Mouse (Mus musculus) liver, adult (tissue): ENCODE results near the gene Saysd1.

Experiments
- GATA4 ChIP-seq: IDR thresholded peaks from 2 replicates; pipeline ENCODE4 v1.6.1; 2014; ENCODE audit warnings: mild to moderate bottlenecking, low read length; ENCODE audit not compliant: insufficient replicate concordance

Gene Saysd1

GRCm38 (mm10) chr14:20172509-20172908 is 34.2 kb upstream of the Saysd1 start:
- TF ChIP-seq GATA4: no peak

GRCm38 (mm10) chr14:20171840-20172239 is 33.5 kb upstream of the Saysd1 start:
- no peak for TF ChIP-seq GATA4

GRCm38 (mm10) chr14:20169251-20169650 is 30.9 kb upstream of the Saysd1 start:
- no peak for TF ChIP-seq GATA4

- no peak for TF ChIP-seq GATA4
Observed at GRCm38 (mm10) chr14:20168478-20168877, 30.1 kb upstream of the Saysd1 start.

GRCm38 (mm10) chr14:20168054-20168453 is 29.7 kb upstream of the Saysd1 start:
- no peak for TF ChIP-seq GATA4

- TF ChIP-seq GATA4: no peak
Observed at GRCm38 (mm10) chr14:20165413-20165812, 27.1 kb upstream of the Saysd1 start.

- no peak for TF ChIP-seq GATA4
Observed at GRCm38 (mm10) chr14:20164438-20164837, 26.1 kb upstream of the Saysd1 start.

- peak; percentile 70; the same call in 1 of the 2 replicates for TF ChIP-seq GATA4
Observed at GRCm38 (mm10) chr14:20162686-20163085, 24.4 kb upstream of the Saysd1 start.

- no peak for TF ChIP-seq GATA4
Observed at GRCm38 (mm10) chr14:20158727-20159681, 20.7 kb upstream of the Saysd1 start.

- TF ChIP-seq GATA4: no peak
Observed at GRCm38 (mm10) chr14:20157595-20157994, 19.3 kb upstream of the Saysd1 start.

GRCm38 (mm10) chr14:20155718-20156117 is 17.4 kb upstream of the Saysd1 start:
- no peak for TF ChIP-seq GATA4

GRCm38 (mm10) chr14:20154937-20155336 is 16.6 kb upstream of the Saysd1 start:
- TF ChIP-seq GATA4: no peak

- TF ChIP-seq GATA4: no peak
Observed at GRCm38 (mm10) chr14:20154245-20154644, 15.9 kb upstream of the Saysd1 start.

GRCm38 (mm10) chr14:20149127-20150080 is 11.1 kb upstream of the Saysd1 start:
- no peak for TF ChIP-seq GATA4

- TF ChIP-seq GATA4: no peak
Observed at GRCm38 (mm10) chr14:20148514-20148913, 10.2 kb upstream of the Saysd1 start.
